Mouse (Mus musculus): ENCODE results near the gene Atg4a-ps. TPM values are rescaled to one million over a fixed set of nuclear protein-coding genes. Genes with fewer than 3 reads are reported as not detected.
"Not testable (repeated sequence)": the region's sequence is repeated elsewhere in the genome, so short reads cannot be mapped to it uniquely, and the experiment has no call there.

Atg4a-ps gene
- 0.18 and 0.19 TPM in 2 replicates for polyA plus RNA-seq (2015; fragmentation: Nextera tagmentation; extraction: Ambion mirVana)

GRCm38 (mm10) chr3:103645968-103646367 is at the start of gene Atg4a-ps:
Atg4a-ps (minus strand) TSS chr3:103646068.
- H3K9ac ChIP-seq (ENCODE audit: low read depth, low read length), result not testable (repeated sequence)

DNA sequence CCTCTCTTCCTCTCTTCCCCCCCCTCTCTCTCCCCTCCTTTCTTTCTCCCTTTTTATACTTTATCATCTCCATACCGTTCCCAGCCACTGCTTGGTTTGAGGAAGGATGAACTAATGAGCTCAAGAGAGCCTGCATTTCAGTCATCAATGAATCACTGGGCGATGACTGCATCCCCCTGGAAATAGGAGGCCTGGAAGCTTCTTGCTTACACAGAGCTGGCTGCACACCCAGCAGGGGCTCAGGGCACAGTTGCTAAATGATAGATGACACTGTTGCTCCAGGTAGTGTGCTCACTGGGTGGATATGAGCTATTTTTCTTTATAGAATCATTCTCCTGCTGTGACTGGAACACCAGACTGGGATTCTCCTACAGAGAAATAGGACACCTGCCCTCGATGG is 49.7 kb upstream of the Atg4a-ps start:
- no peak overlapping the region for H3K9ac ChIP-seq (ENCODE audit: low read depth, low read length)
- no peak for ATAC-seq (ENCODE audit: low read depth)
- H3K9me3 ChIP-seq (replicated peaks; ENCODE audit: control insufficient read depth, low read length), result no peaks in the 10 kb centered on the region
- no peaks in the 10 kb centered on the region for H3K4me1 ChIP-seq (ENCODE audit: control insufficient read depth, low read depth, low read length)
- no peak overlapping the region for H3K4me3 ChIP-seq (ENCODE audit: low read depth, low read length)
- WGBS (ENCODE audit: insufficient replicate concordance), result 46% methylated on average over 3 of the region's 3 CpGs
- no peak overlapping the region for H3K27ac ChIP-seq (ENCODE audit: low read length)
- H3K27me3 ChIP-seq (ENCODE audit: control insufficient read depth, insufficient read depth, low read depth, low read length), result no peaks in the 10 kb centered on the region
- H3K36me3 ChIP-seq (ENCODE audit: control insufficient read depth, insufficient read depth), result no peaks in the 10 kb centered on the region
- H3K4me2 ChIP-seq (ENCODE audit: low read depth, low read length), result no peak overlapping the region

More at GRCm38 (mm10) chr3:103645968-103646367, at the start of gene Atg4a-ps:
- H3K4me2 ChIP-seq (ENCODE audit: low read depth, low read length); H3K36me3 ChIP-seq (ENCODE audit: control insufficient read depth, insufficient read depth); H3K4me1 ChIP-seq (ENCODE audit: control insufficient read depth, low read depth, low read length); H3K4me3 ChIP-seq (ENCODE audit: low read depth, low read length); H3K27me3 ChIP-seq (ENCODE audit: control insufficient read depth, insufficient read depth, low read depth, low read length); ATAC-seq (ENCODE audit: low read depth); H3K27ac ChIP-seq (ENCODE audit: low read length); H3K9me3 ChIP-seq (replicated peaks; ENCODE audit: control insufficient read depth, low read length): not testable (repeated sequence)
- WGBS (ENCODE audit: insufficient replicate concordance), result 71% methylated on average over 2 of the region's 2 CpGs

GRCm38 (mm10) chr3:103690506-103690905 is 44.6 kb upstream of the Atg4a-ps start:
- Histone ChIP-seq H3K4me3 (ENCODE audit: low read depth, low read length) (no peak overlapping the region), H3K4me2 (ENCODE audit: low read depth, low read length) (no peak overlapping the region), H3K9ac (ENCODE audit: low read depth, low read length) (no peak overlapping the region), H3K27me3 (ENCODE audit: control insufficient read depth, insufficient read depth, low read depth, low read length) (no peaks in the 10 kb centered on the region), H3K27ac (ENCODE audit: low read length) (no peak overlapping the region), H3K9me3 (replicated peaks; ENCODE audit: control insufficient read depth, low read length) (no peaks in the 10 kb centered on the region), H3K4me1 (ENCODE audit: control insufficient read depth, low read depth, low read length) (no peaks in the 10 kb centered on the region), H3K36me3 (ENCODE audit: control insufficient read depth, insufficient read depth) (no peaks in the 10 kb centered on the region)
- WGBS (ENCODE audit: insufficient replicate concordance), result 57% methylated on average over 3 of the region's 3 CpGs
- no peak for ATAC-seq (ENCODE audit: low read depth)

DNA sequence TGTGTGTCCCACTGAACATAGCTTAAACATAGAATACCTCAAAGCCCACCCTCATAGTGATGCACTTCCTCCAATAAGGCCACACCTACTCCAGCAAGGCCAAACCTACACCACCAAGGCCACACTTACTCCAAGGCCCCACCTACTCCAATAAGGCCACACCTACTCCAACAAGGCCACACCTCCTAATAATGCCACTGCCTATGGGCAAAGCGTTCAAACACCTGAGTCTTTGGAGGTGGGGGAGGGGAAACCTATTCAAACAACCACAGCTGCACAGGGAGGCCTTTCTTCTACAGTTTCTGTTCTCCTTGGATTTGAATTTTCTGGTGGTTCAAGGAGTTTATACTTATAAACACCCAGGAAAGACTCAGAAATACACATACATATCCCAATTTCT is 43.2 kb upstream of the Atg4a-ps start:
- Histone ChIP-seq H3K4me2 (ENCODE audit: low read depth, low read length) (no peak overlapping the region), H3K27ac (ENCODE audit: low read length) (no peak overlapping the region), H3K4me3 (ENCODE audit: low read depth, low read length) (no peak overlapping the region), H3K4me1 (ENCODE audit: control insufficient read depth, low read depth, low read length) (no peaks in the 10 kb centered on the region), H3K9ac (ENCODE audit: low read depth, low read length) (no peak overlapping the region), H3K36me3 (ENCODE audit: control insufficient read depth, insufficient read depth) (no peaks in the 10 kb centered on the region), H3K9me3 (replicated peaks; ENCODE audit: control insufficient read depth, low read length) (no peaks in the 10 kb centered on the region), H3K27me3 (ENCODE audit: control insufficient read depth, insufficient read depth, low read depth, low read length) (no peaks in the 10 kb centered on the region)
- ATAC-seq (ENCODE audit: low read depth), result no peak
- 64% methylated on average over 1 of the region's 1 CpGs for WGBS (ENCODE audit: insufficient replicate concordance)

DNA sequence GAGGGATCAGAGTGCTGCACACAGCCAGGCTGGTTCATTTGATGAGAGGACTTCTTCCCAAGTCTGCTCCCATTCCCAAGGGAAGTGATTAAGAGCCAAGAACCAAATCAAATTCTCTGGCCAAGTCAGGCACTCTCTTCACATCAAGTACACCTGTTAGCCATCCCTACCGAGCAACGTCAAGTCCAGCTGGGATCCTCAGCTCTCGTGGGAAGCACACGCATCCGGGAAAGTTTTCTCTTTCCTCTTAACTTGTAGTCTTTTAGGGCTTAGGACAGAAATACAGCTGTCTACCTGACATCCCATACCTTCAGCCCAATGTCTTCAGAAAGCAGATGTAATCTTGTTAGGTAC is 38.1 kb upstream of the Atg4a-ps start:
- no peaks in the 10 kb centered on the region for H3K36me3 ChIP-seq (ENCODE audit: control insufficient read depth, insufficient read depth)
- no peak for ATAC-seq (ENCODE audit: low read depth)
- H3K4me2 ChIP-seq (ENCODE audit: low read depth, low read length), result no peak overlapping the region
- H3K4me3 ChIP-seq (ENCODE audit: low read depth, low read length), result no peak overlapping the region
- H3K27me3 ChIP-seq (ENCODE audit: control insufficient read depth, insufficient read depth, low read depth, low read length), result peaks cover 3% of the 10 kb centered on the region; the same call in 1 of the 2 replicates
- WGBS (ENCODE audit: insufficient replicate concordance), result 42% methylated on average over 5 of the region's 5 CpGs
- H3K27ac ChIP-seq (ENCODE audit: low read length), result no peak overlapping the region
- no peaks in the 10 kb centered on the region for H3K4me1 ChIP-seq (ENCODE audit: control insufficient read depth, low read depth, low read length)
- H3K9me3 ChIP-seq (replicated peaks; ENCODE audit: control insufficient read depth, low read length), result no peaks in the 10 kb centered on the region
- no peak overlapping the region for H3K9ac ChIP-seq (ENCODE audit: low read depth, low read length)

- 14% methylated on average over 21 of the region's 21 CpGs for WGBS (ENCODE audit: insufficient replicate concordance)
These were observed 37.5 kb upstream of the Atg4a-ps start for GRCm38 (mm10) chr3:103683234-103683965.

DNA sequence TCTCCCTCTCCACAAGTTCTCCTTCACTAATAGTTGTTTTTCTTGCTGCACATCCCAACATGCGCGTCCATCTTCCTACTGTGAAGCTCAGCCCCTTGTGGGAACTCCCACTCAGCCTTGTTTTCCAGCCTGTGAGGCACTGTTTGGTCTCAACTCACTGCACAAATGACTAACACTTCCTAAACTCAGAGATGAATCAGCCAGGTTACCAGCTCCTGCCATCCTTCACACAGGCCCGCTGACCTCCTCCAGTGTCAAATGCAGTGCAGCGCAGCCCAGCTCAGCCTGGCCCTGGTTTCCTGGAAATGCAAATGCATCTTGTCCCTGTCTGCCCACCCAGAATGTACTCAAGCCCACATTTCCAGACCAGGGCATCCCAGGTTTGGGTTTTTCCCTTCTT is 36.6 kb upstream of the Atg4a-ps start:
- Histone ChIP-seq H3K36me3 (ENCODE audit: control insufficient read depth, insufficient read depth) (no peaks in the 10 kb centered on the region), H3K27ac (ENCODE audit: low read length) (no peak overlapping the region), H3K9me3 (replicated peaks; ENCODE audit: control insufficient read depth, low read length) (no peaks in the 10 kb centered on the region), H3K27me3 (ENCODE audit: control insufficient read depth, insufficient read depth, low read depth, low read length) (peaks cover 3% of the 10 kb centered on the region; the same call in 1 of the 2 replicates), H3K9ac (ENCODE audit: low read depth, low read length) (no peak overlapping the region), H3K4me1 (ENCODE audit: control insufficient read depth, low read depth, low read length) (no peaks in the 10 kb centered on the region), H3K4me2 (ENCODE audit: low read depth, low read length) (no peak overlapping the region), H3K4me3 (ENCODE audit: low read depth, low read length) (no peak overlapping the region)
- no peak for ATAC-seq (ENCODE audit: low read depth)
- 40% methylated on average over 4 of the region's 4 CpGs for WGBS (ENCODE audit: insufficient replicate concordance)

More at GRCm38 (mm10) chr3:103683234-103683965, 37.5 kb upstream of the Atg4a-ps start:
- H3K27ac ChIP-seq (ENCODE audit: low read length), result no peak overlapping the region
- H3K4me1 ChIP-seq (ENCODE audit: control insufficient read depth, low read depth, low read length), result no peaks in the 10 kb centered on the region
- H3K4me2 ChIP-seq (ENCODE audit: low read depth, low read length), result no peak overlapping the region
- no peak for ATAC-seq (ENCODE audit: low read depth)
- H3K27me3 ChIP-seq (ENCODE audit: control insufficient read depth, insufficient read depth, low read depth, low read length), result peaks cover 3% of the 10 kb centered on the region; the same call in 1 of the 2 replicates
- no peak overlapping the region for H3K4me3 ChIP-seq (ENCODE audit: low read depth, low read length)
- H3K9ac ChIP-seq (ENCODE audit: low read depth, low read length), result no peak overlapping the region
- no peaks in the 10 kb centered on the region for H3K36me3 ChIP-seq (ENCODE audit: control insufficient read depth, insufficient read depth)
- H3K9me3 ChIP-seq (replicated peaks; ENCODE audit: control insufficient read depth, low read length), result no peaks in the 10 kb centered on the region

DNA sequence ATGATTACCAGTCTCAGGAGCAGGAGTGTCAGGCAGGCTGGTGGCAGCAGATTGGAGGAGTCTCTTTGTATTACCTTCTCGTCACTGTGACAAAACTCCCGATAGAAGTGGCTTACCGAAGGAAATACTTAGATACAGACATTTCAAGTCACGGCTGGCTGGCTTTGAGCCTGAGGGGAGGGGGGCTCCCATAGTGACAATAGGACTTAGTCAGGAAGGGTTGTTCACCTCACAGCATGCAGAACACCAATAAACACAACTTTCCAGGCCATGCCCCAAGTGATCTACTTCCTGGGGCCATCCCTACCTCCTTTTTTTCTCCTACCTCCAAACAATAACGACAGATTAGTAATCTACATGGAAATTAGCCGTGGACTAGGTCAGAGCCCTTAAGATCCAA is 32.9 kb upstream of the Atg4a-ps start:
- 46% methylated on average over 6 of the region's 6 CpGs for WGBS (ENCODE audit: insufficient replicate concordance)
- Histone ChIP-seq H3K4me1 (ENCODE audit: control insufficient read depth, low read depth, low read length) (no peaks in the 10 kb centered on the region), H3K36me3 (ENCODE audit: control insufficient read depth, insufficient read depth) (no peaks in the 10 kb centered on the region), H3K4me2 (ENCODE audit: low read depth, low read length) (no peak overlapping the region), H3K4me3 (ENCODE audit: low read depth, low read length) (no peak overlapping the region), H3K27me3 (ENCODE audit: control insufficient read depth, insufficient read depth, low read depth, low read length) (peaks cover 3% of the 10 kb centered on the region; the same call in 1 of the 2 replicates), H3K27ac (ENCODE audit: low read length) (no peak overlapping the region), H3K9me3 (replicated peaks; ENCODE audit: control insufficient read depth, low read length) (no peaks in the 10 kb centered on the region), H3K9ac (ENCODE audit: low read depth, low read length) (no peak overlapping the region)
- no peak for ATAC-seq (ENCODE audit: low read depth)

GRCm38 (mm10) chr3:103672716-103673115 is 26.8 kb upstream of the Atg4a-ps start:
- no peaks in the 10 kb centered on the region for H3K36me3 ChIP-seq (ENCODE audit: control insufficient read depth, insufficient read depth)
- H3K27me3 ChIP-seq (ENCODE audit: control insufficient read depth, insufficient read depth, low read depth, low read length), result no peaks in the 10 kb centered on the region
- H3K9ac ChIP-seq (ENCODE audit: low read depth, low read length), result no peak overlapping the region
- H3K27ac ChIP-seq (ENCODE audit: low read length), result no peak overlapping the region
- H3K4me1 ChIP-seq (ENCODE audit: control insufficient read depth, low read depth, low read length), result no peaks in the 10 kb centered on the region
- no peak overlapping the region for H3K4me2 ChIP-seq (ENCODE audit: low read depth, low read length)
- no peak for ATAC-seq (ENCODE audit: low read depth)
- H3K4me3 ChIP-seq (ENCODE audit: low read depth, low read length), result no peak overlapping the region
- WGBS (ENCODE audit: insufficient replicate concordance), result 41% methylated on average over 7 of the region's 7 CpGs
- H3K9me3 ChIP-seq (replicated peaks; ENCODE audit: control insufficient read depth, low read length), result no peaks in the 10 kb centered on the region

Data from liver, embryonic 16.5 days (tissue).